Mouse (Mus musculus): ENCODE results near the gene Kif19a. TPM values are rescaled to one million over a fixed set of nuclear protein-coding genes. Genes with fewer than 3 reads are reported as not detected.

The Kif19a gene
- polyA plus RNA-seq, 1 experiment from 2014 or later, result 0.46 TPM

GRCm38 (mm10) chr11:114816934-114817333, 51.7 kb downstream of the Kif19a start:
- no peak overlapping the region for H3K4me2 ChIP-seq

GRCm38 (mm10) chr11:114818185-114818584, 53.0 kb downstream of the Kif19a start:
- H3K4me2 ChIP-seq, result no peak overlapping the region
- no peak overlapping the region for H3K4me3 ChIP-seq
- H3K36me3 ChIP-seq (replicated peaks), result no peaks in the 10 kb centered on the region
- no peak overlapping the region for H3K9ac ChIP-seq
- no peak overlapping the region for H3K27ac ChIP-seq
- WGBS, result 90% methylated on average over 7 of the region's 7 CpGs
- H3K4me1 ChIP-seq, result peaks cover 9% of the 10 kb centered on the region; the same call in 1 of the 2 replicates
- no peaks in the 10 kb centered on the region for H3K9me3 ChIP-seq
- H3K27me3 ChIP-seq (replicated peaks), result no peaks in the 10 kb centered on the region
- ATAC-seq (replicated peaks), result no peak

More at GRCm38 (mm10) chr11:114816934-114817333, 51.7 kb downstream of the Kif19a start:
- Histone ChIP-seq H3K9me3 (no peaks in the 10 kb centered on the region), H3K4me3 (no peak overlapping the region), H3K27me3 (replicated peaks) (no peaks in the 10 kb centered on the region), H3K9ac (no peak overlapping the region), H3K4me1 (no peaks in the 10 kb centered on the region), H3K36me3 (replicated peaks) (no peaks in the 10 kb centered on the region), H3K27ac (no peak overlapping the region)
- 93% methylated on average over 4 of the region's 4 CpGs for WGBS
- no peak for ATAC-seq (replicated peaks)

- 41% methylated on average over 2 of the region's 2 CpGs for WGBS
- Histone ChIP-seq H3K36me3 (replicated peaks) (no peaks in the 10 kb centered on the region), H3K27me3 (replicated peaks) (no peaks in the 10 kb centered on the region), H3K9me3 (no peaks in the 10 kb centered on the region), H3K9ac (no peak overlapping the region), H3K4me3 (no peak overlapping the region), H3K4me2 (no peak overlapping the region), H3K4me1 (peaks cover 11% of the 10 kb centered on the region; the same call in 1 of the 2 replicates), H3K27ac (no peak overlapping the region)
- no peak for ATAC-seq (replicated peaks)
Measured at GRCm38 (mm10) chr11:114819110-114819509, 53.9 kb downstream of the Kif19a start.

- H3K9ac ChIP-seq, result no peak overlapping the region
- no peaks in the 10 kb centered on the region for H3K9me3 ChIP-seq
- H3K36me3 ChIP-seq (replicated peaks), result no peaks in the 10 kb centered on the region
- ATAC-seq (replicated peaks), result no peak
- H3K4me3 ChIP-seq, result no peak overlapping the region
- H3K27me3 ChIP-seq (replicated peaks), result no peaks in the 10 kb centered on the region
- H3K4me2 ChIP-seq, result no peak overlapping the region
- WGBS, result 45% methylated on average over 3 of the region's 3 CpGs
- peaks cover 11% of the 10 kb centered on the region; the same call in 1 of the 2 replicates for H3K4me1 ChIP-seq
- no peak overlapping the region for H3K27ac ChIP-seq
Measured at GRCm38 (mm10) chr11:114820444-114820843, 55.3 kb downstream of the Kif19a start.

GRCm38 (mm10) chr11:114821325-114821724, 56.1 kb downstream of the Kif19a start:
- Histone ChIP-seq H3K36me3 (replicated peaks) (no peaks in the 10 kb centered on the region), H3K9me3 (no peaks in the 10 kb centered on the region), H3K9ac (no peak overlapping the region), H3K27me3 (replicated peaks) (no peaks in the 10 kb centered on the region), H3K4me3 (no peak overlapping the region), H3K27ac (no peak overlapping the region), H3K4me1 (peaks cover 11% of the 10 kb centered on the region; the same call in 1 of the 2 replicates), H3K4me2 (no peak overlapping the region)
- 75% methylated on average over 1 of the region's 1 CpGs for WGBS
- ATAC-seq (replicated peaks), result no peak

GRCm38 (mm10) chr11:114822727-114823126, 57.5 kb downstream of the Kif19a start:
- Histone ChIP-seq H3K4me1 (peaks cover 11% of the 10 kb centered on the region; the same call in 1 of the 2 replicates), H3K27me3 (replicated peaks) (no peaks in the 10 kb centered on the region), H3K9ac (no peak overlapping the region), H3K27ac (peak overlapping the region; percentile 39), H3K4me3 (no peak overlapping the region), H3K9me3 (no peaks in the 10 kb centered on the region), H3K36me3 (replicated peaks) (no peaks in the 10 kb centered on the region), H3K4me2 (no peak overlapping the region)
- WGBS, result 58% methylated on average over 12 of the region's 12 CpGs
- no peak for ATAC-seq (replicated peaks)

- Histone ChIP-seq H3K4me3 (no peak overlapping the region), H3K27ac (peak overlapping the region; percentile 39), H3K9ac (no peak overlapping the region), H3K36me3 (replicated peaks) (no peaks in the 10 kb centered on the region), H3K4me1 (peaks cover 11% of the 10 kb centered on the region; the same call in 1 of the 2 replicates), H3K9me3 (no peaks in the 10 kb centered on the region), H3K27me3 (replicated peaks) (no peaks in the 10 kb centered on the region), H3K4me2 (no peak overlapping the region)
- ATAC-seq (replicated peaks), result no peak
- 3% methylated on average over 11 of the region's 11 CpGs for WGBS
Measured at GRCm38 (mm10) chr11:114823199-114823725, 58.1 kb downstream of the Kif19a start.

GRCm38 (mm10) chr11:114826686-114827085, 61.5 kb downstream of the Kif19a start:
- no peaks in the 10 kb centered on the region for H3K9me3 ChIP-seq
- H3K4me1 ChIP-seq, result peaks cover 23% of the 10 kb centered on the region
- no peak for ATAC-seq (replicated peaks)
- WGBS, result 48% methylated on average over 5 of the region's 5 CpGs
- H3K9ac ChIP-seq, result no peak overlapping the region
- H3K4me3 ChIP-seq, result no peak overlapping the region
- H3K27me3 ChIP-seq (replicated peaks), result no peaks in the 10 kb centered on the region
- H3K27ac ChIP-seq, result no peak overlapping the region
- no peak overlapping the region for H3K4me2 ChIP-seq
- H3K36me3 ChIP-seq (replicated peaks), result no peaks in the 10 kb centered on the region

GRCm38 (mm10) chr11:114829499-114830432, 64.6 kb downstream of the Kif19a start:
- no peak overlapping the region for H3K27ac ChIP-seq
- H3K9ac ChIP-seq, result no peak overlapping the region
- H3K4me2 ChIP-seq, result peak overlapping the region; percentile 40
- no peak for ATAC-seq (replicated peaks)
- WGBS, result 9% methylated on average over 24 of the region's 24 CpGs
- H3K27me3 ChIP-seq (replicated peaks), result no peaks in the 10 kb centered on the region
- H3K4me3 ChIP-seq, result peak overlapping the region; percentile 6
- no peaks in the 10 kb centered on the region for H3K36me3 ChIP-seq (replicated peaks)
- H3K4me1 ChIP-seq, result peaks cover 17% of the 10 kb centered on the region
- no peaks in the 10 kb centered on the region for H3K9me3 ChIP-seq

GRCm38 (mm10) chr11:114830433-114830773, 65.2 kb downstream of the Kif19a start:
- no peak overlapping the region for H3K4me3 ChIP-seq
- WGBS, result 19% methylated on average over 8 of the region's 8 CpGs

GRCm38 (mm10) chr11:114833166-114833565, 68.0 kb downstream of the Kif19a start:
- Histone ChIP-seq H3K9ac (no peak overlapping the region), H3K27me3 (replicated peaks) (no peaks in the 10 kb centered on the region), H3K4me1 (peaks cover 17% of the 10 kb centered on the region), H3K4me3 (no peak overlapping the region), H3K4me2 (no peak overlapping the region), H3K9me3 (no peaks in the 10 kb centered on the region), H3K27ac (no peak overlapping the region), H3K36me3 (replicated peaks) (no peaks in the 10 kb centered on the region)
- no peak for ATAC-seq (replicated peaks)
- WGBS, result 45% methylated on average over 5 of the region's 5 CpGs

More at GRCm38 (mm10) chr11:114830433-114830773, 65.2 kb downstream of the Kif19a start:
- no peaks in the 10 kb centered on the region for H3K36me3 ChIP-seq (replicated peaks)
- peak overlapping the region; percentile 40; the same call in 1 of the 2 replicates for H3K4me2 ChIP-seq
- no peaks in the 10 kb centered on the region for H3K9me3 ChIP-seq
- H3K27me3 ChIP-seq (replicated peaks), result no peaks in the 10 kb centered on the region
- H3K4me1 ChIP-seq, result peaks cover 17% of the 10 kb centered on the region
- H3K9ac ChIP-seq, result no peak overlapping the region
- no peak overlapping the region for H3K27ac ChIP-seq
- ATAC-seq (replicated peaks), result no peak

Measured in midbrain, embryonic 15.5 days (tissue).